Mouse (Mus musculus) skeletal muscle tissue, adult 2 months (tissue): Measurements from ENCODE around the gene Zfp810.
"Not testable (repeated sequence)": the region's sequence is repeated elsewhere in the genome, so short reads cannot be mapped to it uniquely, and the experiment has no call there.

Experiments
- DNase-seq: peaks from one replicate; pipeline ENCODE4 v3.0.0-alpha.2; 2012; ENCODE audit warnings: low read depth, low spot score

Zfp810 gene

DNA sequence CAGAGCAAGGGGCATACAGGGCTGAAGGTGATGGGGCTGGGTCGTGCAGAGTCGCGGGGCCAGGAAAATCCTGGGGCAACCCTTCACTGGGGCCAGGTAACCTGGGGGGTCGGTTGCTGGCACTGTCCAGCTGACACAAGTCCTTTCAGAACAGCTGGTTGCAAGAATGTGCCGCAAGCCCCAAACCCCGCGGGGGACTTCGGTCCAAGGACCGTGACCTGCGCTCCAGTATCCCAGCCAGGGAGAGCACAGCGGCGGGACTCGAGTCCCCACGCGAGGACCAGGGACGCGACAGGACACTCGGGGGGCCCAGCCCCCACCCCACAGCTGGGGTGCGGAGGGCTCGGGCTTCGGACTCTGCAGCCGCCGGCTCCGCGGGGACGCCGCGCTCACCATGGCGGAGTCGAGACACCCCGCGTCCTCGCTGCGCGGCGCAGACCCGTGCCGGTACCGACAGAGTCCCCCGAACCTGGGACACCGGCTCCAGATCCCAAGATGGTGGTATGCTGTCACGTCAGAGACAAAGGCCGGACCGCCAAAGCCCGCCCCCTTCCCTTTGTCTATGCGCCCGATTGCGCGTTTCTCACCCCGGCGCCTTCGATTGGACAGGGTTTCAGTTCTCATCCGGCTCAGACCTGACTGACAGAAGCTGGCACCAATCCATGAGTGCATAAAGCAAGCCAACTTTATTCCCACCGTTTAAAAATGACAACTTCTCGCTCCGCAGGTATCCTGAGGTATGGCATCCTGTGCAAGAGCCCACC lies at the start of gene Zfp810:
TSS of gene Zfp810 (minus strand) at position 493 of the 764 bp plus-strand sequence.
- peak; percentile 81 for DNase-seq

DNA sequence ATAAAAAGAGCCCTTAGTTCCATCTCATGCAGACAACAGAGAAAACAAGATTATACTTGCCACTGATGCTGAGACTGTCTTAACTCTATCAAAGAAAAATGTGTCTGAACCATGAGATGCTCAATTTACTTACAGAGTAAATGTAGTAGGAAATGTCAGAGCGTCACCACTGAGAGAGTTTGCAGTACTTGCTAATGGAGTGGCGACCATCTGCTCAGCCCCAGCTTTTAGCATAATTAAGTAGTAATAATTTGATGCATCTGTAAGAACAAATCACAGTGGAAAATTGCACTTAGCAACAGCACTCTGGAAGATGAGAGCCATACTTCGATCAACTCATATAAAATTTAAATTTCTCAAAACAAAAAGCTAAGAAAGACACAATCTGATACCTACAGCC lies 48.5 kb upstream of the Zfp810 start:
- no peak for DNase-seq

DNA sequence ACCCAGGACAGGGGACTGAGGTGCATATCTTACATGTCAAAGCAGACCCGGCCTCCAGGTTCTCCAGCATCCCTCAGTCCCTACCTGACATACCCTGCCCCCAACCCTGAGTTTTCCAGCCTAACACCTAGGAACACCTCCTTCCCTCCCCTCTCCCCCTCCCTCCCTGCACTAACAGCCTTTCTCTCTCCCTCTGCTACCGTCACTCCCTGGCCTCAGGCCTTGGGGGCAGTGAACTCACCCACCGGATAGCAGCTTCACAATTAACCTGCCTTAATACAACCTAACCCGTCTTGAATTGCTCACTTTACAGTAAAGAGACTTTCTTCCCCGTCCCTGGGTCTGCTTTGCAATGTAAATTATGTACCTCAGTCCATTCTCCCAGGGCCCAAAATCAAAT lies 46.5 kb upstream of the Zfp810 start:
- DNase-seq = no peak

DNA sequence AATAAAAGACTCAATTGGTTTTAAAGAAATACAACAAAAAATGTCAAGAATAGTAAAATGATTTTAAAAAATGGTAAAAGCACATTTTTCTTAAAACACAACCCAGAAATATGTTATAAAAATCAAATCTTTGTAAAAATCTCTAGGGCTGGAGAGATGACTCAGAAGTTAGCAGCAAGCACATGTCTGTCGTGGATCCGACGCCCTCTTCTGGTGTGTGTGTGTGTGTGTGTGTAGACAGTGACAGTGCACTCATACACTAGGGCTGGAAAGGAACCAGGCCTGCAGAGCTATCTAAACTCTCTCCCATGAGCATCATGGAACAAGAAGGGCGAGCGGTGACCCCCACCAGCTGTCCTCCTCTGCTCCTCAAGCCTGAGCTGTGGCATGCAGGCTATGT lies 46.0 kb upstream of the Zfp810 start:
- DNase-seq = no peak

DNA sequence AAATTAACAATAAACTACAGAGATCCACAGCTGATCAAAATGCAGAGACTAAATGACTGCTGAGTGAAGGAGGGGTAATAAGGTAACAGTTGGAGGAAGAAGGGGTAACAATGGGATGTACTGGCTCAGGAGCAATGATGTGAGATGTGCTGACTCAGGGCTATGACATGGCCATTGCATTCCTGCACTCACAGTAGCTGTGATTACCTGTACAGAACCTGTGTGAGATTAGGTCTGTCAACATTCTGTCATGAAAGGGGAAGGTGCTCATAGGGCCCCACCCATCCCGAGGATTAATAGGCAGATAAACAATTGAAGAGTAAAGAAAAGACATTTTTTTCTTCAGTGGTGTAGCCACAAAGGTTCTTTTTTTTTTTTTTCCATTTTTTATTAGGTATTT lies 32.9 kb upstream of the Zfp810 start:
- DNase-seq = no peak

DNA sequence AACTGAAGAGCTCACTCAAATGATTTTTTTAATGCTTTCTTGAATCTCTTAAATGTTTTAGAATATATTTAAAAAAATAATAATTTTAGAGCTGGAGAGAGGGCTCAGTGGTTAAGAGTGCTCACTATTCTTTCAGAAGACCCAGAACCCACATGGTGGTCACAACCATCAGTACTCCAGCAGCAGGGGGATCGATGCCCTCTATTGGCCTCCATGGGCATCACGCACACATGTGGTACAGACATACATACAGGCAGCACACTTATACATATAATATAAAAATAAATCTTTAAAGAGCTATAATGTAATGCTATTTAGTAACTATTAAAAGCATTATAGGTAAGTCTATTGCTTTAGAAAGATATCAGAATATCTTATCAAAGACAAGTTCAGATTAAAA lies 29.8 kb upstream of the Zfp810 start:
- DNase-seq = no peak

DNA sequence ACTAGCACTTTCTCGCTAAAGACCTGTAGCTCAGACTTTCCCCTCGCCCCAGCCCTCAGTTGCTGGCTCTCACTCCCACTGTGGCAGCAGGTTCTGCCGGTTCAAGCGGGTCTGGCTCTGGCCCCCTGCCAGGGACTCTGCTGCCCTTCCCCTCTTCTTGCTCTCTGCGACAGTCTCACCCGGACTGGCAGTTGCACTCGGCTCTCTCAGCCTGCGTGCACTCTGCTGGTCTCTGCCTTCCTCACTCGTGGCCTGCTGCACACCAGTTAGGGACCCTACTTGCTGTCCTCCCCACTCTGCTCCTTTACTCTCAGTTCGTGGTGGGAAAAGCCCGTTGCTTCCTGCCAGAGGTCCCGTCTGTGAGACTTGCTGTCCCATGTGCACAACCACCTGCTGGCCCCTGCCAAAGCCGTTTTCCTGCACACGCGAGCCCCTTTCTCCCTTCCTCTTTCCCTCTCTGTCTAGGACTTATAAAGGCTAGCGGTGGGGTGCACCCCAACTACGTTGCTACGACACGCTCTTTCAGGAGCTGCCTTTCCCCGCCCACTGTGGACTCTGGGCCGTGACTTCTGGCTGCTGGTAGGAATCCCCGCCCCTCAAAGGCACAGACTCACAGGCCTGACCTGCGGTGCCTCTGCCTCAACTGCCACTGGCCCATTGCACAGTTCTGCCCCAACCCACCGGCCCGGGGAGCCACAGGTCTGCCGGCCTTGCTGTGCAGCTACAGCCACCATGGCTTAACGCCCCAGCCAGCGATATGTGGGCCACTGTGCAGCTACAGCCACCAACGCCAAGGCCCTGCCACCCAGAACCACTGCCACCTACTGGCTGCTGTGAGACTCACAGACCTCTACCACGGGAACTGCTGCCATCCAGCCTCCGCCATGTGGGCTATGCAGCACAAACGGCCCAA lies 20.3 kb upstream of the Zfp810 start:
- peak; percentile 69 for DNase-seq

DNA sequence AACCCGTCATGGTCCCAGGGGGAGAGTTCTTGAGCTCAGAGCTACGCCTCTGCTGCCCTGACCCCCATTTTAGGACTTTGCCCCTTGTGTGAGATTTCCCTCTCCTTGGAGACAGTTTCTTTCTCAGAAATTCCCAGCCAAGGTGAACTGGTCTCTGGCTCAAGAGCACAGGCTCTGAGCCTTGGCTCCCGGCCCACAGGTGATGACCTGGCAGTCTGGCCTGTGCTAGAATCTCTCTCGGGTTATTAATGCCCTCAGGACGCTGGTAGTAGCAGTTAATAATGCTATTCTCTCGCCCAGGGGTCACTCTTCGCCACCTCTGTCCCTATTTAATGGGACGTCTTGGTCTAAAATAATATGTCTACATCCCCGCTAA lies 19.6 kb upstream of the Zfp810 start:
- no peak for DNase-seq

DNA sequence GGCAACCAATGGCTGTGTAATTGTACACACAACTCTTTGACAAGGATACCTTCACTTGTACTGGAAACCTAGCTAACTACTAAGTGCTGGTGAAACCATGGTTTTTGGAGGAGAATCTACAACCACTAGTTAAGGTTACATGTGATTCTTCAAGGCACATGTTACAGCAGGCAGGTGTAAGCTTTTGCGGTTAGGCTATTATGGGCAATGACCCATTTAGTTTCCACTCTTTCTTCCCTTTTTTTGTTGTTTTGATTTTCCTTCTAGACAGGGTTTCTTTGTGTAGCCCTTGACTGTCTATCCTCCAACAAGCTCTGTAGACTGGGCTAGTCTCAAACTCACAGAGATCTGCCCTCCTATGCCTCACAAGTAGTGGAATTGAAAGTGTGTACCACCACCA lies 17.1 kb upstream of the Zfp810 start:
- no peak for DNase-seq

DNA sequence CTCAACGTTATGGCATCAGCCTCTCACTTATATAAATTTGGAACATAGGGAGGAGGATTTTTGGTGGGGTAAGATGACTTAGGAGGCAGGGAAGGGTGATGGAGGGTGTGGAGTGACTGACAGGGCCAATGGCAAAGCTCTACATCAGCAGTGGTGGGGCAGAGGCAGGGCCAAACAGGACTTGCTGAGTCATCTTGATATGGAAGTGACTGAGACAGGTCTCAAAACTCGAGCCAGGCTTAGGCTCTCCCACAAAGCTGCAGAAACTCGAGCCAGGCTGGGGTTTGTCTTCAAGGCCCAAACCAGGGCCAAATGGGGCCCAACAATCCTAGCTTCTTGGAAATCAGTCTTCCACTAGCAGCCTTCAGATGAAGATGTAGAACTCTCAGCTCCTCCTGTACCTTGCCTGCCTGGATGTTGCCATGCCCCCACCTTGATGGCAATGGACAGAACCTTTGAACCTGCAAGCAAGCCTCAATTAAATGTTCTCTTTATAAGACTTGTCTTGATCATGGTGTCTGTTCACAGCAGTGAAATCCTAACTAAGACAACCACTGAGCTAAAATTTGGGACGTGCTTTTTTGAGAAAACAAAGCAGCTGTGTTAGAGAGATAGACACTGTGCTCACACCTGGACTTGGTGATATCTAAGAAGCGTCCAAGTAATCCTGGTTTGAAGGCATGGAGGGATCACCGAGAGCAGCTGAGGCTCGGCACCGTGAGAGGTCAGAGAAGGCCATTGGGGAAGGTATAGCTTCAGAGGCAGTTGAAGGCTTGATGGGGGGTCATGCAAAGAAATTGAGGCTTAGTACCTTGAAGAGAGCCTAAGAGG lies 15.1 kb upstream of the Zfp810 start:
- DNase-seq = no peak

DNA sequence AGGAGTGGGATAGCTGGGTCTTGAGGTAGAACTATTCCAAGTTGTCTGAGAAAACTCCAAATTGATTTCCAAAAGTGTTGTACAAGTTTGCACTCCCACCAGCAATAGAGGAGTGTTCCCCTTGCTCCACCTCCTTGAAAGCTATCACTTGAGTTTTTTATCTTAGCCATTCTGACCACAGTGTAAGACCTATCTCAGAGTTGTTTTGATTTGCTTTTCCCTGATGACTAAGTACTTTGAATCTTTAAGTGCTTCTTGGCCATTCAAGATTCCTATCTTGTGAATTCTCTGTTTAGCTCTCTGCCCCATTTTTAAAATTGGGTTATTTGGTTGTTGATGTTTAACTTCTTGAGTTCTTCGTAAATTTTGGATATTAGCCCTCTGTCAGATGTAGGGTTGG lies 11.7 kb upstream of the Zfp810 start:
- DNase-seq = no peak

DNA sequence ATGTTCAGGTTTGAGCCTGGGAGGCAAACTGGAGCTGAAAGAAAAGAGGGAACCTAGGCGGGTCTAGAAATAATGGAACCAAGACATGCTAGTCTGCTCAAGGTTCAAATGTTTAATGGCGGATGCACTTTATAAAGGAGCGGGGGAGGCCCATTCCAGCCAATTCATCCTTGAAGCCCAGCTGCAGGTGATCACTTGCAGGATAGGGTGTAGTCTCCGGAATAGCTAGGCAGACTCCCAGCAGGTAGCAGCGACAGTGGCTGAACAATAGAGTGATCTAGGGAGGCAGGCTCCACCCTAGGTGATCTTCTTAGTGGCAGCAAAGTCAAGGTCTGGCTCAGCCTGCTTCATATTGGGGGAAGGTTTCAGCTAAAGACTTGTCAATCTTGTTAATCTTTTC lies 8.6 kb upstream of the Zfp810 start:
- not testable (repeated sequence) for DNase-seq

DNA sequence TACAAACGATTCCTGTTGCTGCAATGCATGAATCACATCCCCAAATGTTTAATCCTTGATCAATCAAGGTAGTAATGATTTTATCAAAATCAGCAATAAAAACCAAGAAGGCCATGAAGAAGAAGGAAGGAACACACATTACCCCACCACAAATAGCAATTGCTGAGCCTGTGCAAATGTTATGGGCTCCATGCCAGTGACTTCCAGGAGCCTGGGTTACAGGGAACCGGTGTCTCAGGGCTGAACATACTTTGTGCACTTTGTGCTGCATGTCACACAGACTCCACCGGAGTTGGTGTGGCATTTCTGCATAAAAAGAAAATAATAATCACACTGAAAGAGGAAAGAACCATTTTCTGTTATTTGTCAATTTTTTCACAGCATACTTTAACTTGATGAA lies 6.6 kb upstream of the Zfp810 start:
- DNase-seq = peak; percentile 37

DNA sequence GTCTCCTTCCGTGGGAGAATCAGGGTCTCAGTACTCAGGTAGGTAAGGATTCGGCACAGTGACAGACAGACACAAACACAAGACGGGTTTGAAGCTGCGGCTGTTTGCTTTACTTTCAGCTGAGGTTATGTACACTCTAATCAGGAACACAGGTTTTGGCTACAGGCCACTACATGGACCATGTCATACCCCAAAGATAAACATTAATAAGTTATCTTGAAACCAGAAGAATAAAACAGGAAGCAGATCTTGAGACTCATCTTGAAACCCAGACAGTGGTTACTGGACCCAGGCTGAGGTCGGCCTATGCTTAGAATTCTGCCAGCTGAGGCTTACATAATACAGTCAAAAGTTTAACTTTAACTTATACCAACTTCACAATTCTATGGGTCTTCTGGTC lies 5.8 kb upstream of the Zfp810 start:
- DNase-seq = peak; percentile 9

DNA sequence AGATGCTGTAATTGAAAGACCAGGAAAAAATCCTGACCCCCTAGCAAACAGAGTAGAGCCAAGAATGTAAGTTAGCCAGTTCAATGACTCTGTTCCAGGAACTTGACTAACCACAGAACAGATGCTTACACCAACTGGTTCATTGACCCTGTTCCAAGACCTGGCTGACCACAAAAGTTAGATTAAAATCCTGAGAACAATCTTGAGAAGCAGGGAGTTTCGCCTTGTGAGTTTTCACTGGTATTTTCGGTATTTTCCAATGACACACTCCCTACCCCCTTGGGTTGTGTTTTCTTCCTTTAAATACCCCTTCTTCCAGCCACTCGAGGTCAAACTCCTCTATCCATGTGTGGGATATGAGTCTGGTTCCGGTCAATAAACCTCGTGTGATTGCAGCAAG lies 2.2 kb upstream of the Zfp810 start:
- peak; percentile 16 for DNase-seq

DNA sequence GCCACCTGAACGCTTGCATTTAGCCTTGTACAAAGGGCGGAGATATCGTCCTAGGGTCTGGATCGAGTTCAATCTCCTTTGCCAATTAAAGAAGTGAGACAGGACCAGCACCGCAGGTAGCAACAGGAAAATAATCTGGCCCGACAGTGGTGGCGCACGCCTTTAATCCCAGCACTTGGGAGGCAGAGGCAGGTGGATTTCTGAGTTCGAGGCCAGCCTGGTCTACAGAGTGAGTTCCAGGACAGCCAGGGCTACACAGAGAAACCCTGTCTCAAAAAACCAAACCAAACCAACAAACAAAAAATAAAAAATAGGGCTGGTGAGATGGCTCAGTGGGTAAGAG lies 443 bp upstream of the Zfp810 start:
- DNase-seq = not testable (repeated sequence)

DNA sequence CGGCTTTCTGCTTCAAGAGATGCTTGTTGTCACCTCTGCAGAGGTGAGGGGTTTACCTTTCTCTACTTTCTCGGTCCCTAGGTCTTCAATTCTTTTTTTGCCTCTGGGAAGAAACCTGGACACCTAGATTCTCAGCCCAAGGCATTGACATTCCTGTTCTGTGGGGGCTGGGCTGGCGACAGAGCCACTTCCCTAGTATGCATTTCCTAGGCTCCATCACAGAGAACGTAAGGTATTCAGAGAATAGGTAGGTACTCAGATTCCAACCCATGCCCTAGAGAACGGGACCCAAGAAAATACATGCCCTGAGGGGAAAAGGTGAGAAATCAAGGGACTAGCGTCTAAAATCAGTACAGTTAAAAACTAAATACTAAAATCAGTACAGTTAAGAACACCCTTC lies 722 bp downstream of the Zfp810 start:
- no peak for DNase-seq

DNA sequence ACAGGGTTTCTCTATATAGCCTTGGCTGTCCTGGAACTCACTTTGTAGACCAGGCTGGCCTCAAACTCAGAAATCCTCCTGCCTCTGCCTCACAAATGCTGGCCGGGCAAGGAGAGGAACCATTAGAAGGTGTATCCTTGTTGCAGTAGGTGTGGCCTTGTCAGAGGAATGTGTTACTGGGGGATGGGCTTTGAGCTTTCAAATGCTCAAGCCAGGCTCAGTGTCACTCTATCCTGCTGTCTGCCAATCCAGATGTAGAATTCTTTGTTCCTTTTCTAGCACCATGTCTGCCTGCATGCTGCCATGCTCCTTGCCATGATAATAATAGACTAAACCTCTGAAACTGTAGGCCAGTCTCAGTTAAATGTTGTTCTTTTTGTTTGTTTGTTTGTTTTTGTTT lies 5.2 kb downstream of the Zfp810 start:
- DNase-seq = no peak

DNA sequence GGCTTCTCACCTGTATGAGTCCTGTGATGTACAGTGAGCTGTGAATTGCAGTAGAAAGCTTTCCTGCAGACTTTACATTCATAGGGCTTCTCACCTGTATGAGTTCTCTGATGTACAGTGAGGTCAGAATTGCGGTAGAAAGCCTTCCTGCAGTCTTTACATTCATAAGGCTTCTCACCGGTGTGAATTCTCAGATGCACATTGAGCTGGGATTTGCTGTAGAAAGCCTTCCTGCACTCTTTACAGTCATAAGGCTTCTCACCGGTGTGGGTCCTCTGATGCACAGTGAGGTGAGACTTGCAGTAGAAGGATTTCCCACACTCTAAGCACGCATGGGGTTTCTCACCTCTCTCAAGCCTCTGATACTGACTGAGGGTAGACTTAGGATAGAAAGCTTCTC lies 28.7 kb downstream of the Zfp810 start:
- DNase-seq = no peak

DNA sequence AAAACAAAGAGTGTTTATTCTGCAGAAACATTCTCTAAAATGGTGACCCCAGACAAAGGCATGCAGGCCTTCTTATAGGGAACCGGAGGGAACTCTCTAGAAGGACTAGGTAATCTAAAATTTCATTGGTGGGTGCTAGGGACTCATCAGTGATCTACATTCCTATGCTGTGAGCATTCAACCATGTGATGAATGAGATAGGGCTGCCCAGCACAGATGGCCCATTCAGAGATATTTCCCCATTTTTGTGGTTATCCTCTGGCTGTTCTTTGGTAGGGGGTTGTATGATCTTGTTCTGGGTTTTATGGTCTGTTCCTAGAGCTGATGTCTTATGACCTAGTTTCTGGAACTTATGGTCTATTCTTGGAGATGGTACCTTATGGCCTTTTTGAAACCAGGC lies 38.6 kb downstream of the Zfp810 start:
- DNase-seq = no peak

DNA sequence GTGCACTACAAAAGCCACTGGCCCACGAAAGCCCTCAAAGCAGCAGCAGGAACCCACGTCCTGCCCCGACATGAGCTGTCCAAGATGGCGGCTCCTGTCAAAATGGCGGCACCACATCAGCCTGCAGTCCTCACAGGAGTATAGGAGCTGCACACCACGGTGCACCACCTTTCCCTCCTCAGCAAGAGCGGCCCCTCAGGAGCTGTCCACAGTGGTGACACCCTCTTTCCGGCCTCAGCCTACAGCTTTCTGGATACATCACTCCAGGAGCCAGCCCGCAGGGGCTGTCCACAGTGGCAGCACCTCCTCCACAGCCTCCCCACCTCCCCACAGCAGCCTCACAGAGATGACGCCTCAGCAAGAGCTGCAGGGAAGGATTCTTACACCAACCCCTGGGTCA lies 44.8 kb downstream of the Zfp810 start:
- DNase-seq = no peak

DNA sequence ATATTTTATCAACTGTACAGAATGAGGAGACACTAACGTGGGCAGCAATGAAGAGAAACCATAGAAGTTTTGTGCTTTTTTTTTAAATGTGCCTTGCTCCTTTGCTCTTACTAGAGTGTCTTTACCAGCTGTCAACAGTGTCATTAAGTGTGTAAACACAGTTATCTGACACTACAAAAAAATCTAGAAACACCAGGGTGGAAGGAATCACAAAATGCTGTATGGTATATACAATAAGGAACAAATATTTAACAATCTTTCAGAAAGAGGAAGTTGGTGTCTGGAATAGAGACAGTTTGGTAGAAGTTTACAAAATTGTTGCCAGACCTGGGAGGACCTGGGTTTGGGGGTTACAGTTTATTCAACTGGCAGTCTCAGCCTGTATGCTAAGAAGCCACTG lies 45.9 kb downstream of the Zfp810 start:
- no peak for DNase-seq
